Mouse (Mus musculus): ENCODE measurements around the gene Pcmt1. TPM values are rescaled to one million over a fixed set of nuclear protein-coding genes. Genes with fewer than 3 reads are reported as not detected.
"Not testable (repeated sequence)": the region's sequence is repeated elsewhere in the genome, so short reads cannot be mapped to it uniquely, and the experiment has no call there.

Gene Pcmt1
- polyA plus RNA-seq, 1 experiment: 35.5 TPM

- Histone ChIP-seq H3K27me3 (ENCODE audit: control insufficient read depth, insufficient read depth, low read length) (no peaks in the 10 kb centered on the region), H3K27ac (ENCODE audit: control insufficient read depth, insufficient read depth, low read length) (no peak overlapping the region), H3K4me3 (ENCODE audit: control insufficient read depth, insufficient read depth, low read length) (no peak overlapping the region), H3K4me1 (replicated peaks; ENCODE audit: control insufficient read depth, insufficient read depth, low read length) (no peaks in the 10 kb centered on the region), H3K36me3 (ENCODE audit: control insufficient read depth, insufficient read depth, low read length) (no peaks in the 10 kb centered on the region)
- 97% methylated on average over 8 of the region's 8 CpGs for WGBS
- TF ChIP-seq CTCF (IDR thresholded peaks at IDR 0.05; ENCODE audit: borderline replicate concordance, control insufficient read depth, extremely low read depth, insufficient read depth, low read length, poor library complexity) (no peak), POLR2A (IDR thresholded peaks at IDR 0.05; ENCODE audit: control insufficient read depth, extremely low read depth, insufficient read depth, low read length, poor library complexity) (no peak)
- DNase-seq: no peak
Observed at GRCm38 (mm10) chr10:7614834-7615233, 66.1 kb downstream of the Pcmt1 start.

- H3K36me3 ChIP-seq (ENCODE audit: control insufficient read depth, insufficient read depth, low read length); H3K27me3 ChIP-seq (ENCODE audit: control insufficient read depth, insufficient read depth, low read length); H3K4me1 ChIP-seq (replicated peaks; ENCODE audit: control insufficient read depth, insufficient read depth, low read length); H3K27ac ChIP-seq (ENCODE audit: control insufficient read depth, insufficient read depth, low read length); DNase-seq; H3K4me3 ChIP-seq (ENCODE audit: control insufficient read depth, insufficient read depth, low read length): not testable (repeated sequence)
Observed at GRCm38 (mm10) chr10:7612210-7612609, 68.7 kb downstream of the Pcmt1 start.

GRCm38 (mm10) chr10:7611647-7612046 lies 69.3 kb downstream of the Pcmt1 start:
- Histone ChIP-seq H3K4me3 (ENCODE audit: control insufficient read depth, insufficient read depth, low read length) (no peak overlapping the region), H3K4me1 (replicated peaks; ENCODE audit: control insufficient read depth, insufficient read depth, low read length) (no peaks in the 10 kb centered on the region), H3K27me3 (ENCODE audit: control insufficient read depth, insufficient read depth, low read length) (no peaks in the 10 kb centered on the region), H3K36me3 (ENCODE audit: control insufficient read depth, insufficient read depth, low read length) (no peaks in the 10 kb centered on the region), H3K27ac (ENCODE audit: control insufficient read depth, insufficient read depth, low read length) (no peak overlapping the region)
- DNase-seq: no peak
- TF ChIP-seq POLR2A (IDR thresholded peaks at IDR 0.05; ENCODE audit: control insufficient read depth, extremely low read depth, insufficient read depth, low read length, poor library complexity) (no peak), CTCF (IDR thresholded peaks at IDR 0.05; ENCODE audit: borderline replicate concordance, control insufficient read depth, extremely low read depth, insufficient read depth, low read length, poor library complexity) (no peak)
- WGBS: 89% methylated on average over 6 of the region's 6 CpGs

GRCm38 (mm10) chr10:7608611-7609010 lies 72.3 kb downstream of the Pcmt1 start:
- H3K27me3 ChIP-seq (ENCODE audit: control insufficient read depth, insufficient read depth, low read length): no peaks in the 10 kb centered on the region
- TF ChIP-seq CTCF (IDR thresholded peaks at IDR 0.05; ENCODE audit: borderline replicate concordance, control insufficient read depth, extremely low read depth, insufficient read depth, low read length, poor library complexity): no peak
- no peak for TF ChIP-seq POLR2A (IDR thresholded peaks at IDR 0.05; ENCODE audit: control insufficient read depth, extremely low read depth, insufficient read depth, low read length, poor library complexity)
- DNase-seq: no peak
- H3K27ac ChIP-seq (ENCODE audit: control insufficient read depth, insufficient read depth, low read length): no peak overlapping the region
- no peaks in the 10 kb centered on the region for H3K4me1 ChIP-seq (replicated peaks; ENCODE audit: control insufficient read depth, insufficient read depth, low read length)
- H3K36me3 ChIP-seq (ENCODE audit: control insufficient read depth, insufficient read depth, low read length): no peaks in the 10 kb centered on the region
- H3K4me3 ChIP-seq (ENCODE audit: control insufficient read depth, insufficient read depth, low read length): no peak overlapping the region
- WGBS: 97% methylated on average over 17 of the region's 17 CpGs

GRCm38 (mm10) chr10:7606437-7606836 lies 74.5 kb downstream of the Pcmt1 start:
- no peak for TF ChIP-seq CTCF (IDR thresholded peaks at IDR 0.05; ENCODE audit: borderline replicate concordance, control insufficient read depth, extremely low read depth, insufficient read depth, low read length, poor library complexity)
- TF ChIP-seq POLR2A (IDR thresholded peaks at IDR 0.05; ENCODE audit: control insufficient read depth, extremely low read depth, insufficient read depth, low read length, poor library complexity): no peak
- no peak overlapping the region for H3K4me3 ChIP-seq (ENCODE audit: control insufficient read depth, insufficient read depth, low read length)
- DNase-seq: no peak
- H3K36me3 ChIP-seq (ENCODE audit: control insufficient read depth, insufficient read depth, low read length): no peaks in the 10 kb centered on the region
- no peaks in the 10 kb centered on the region for H3K4me1 ChIP-seq (replicated peaks; ENCODE audit: control insufficient read depth, insufficient read depth, low read length)
- H3K27me3 ChIP-seq (ENCODE audit: control insufficient read depth, insufficient read depth, low read length): no peaks in the 10 kb centered on the region
- H3K27ac ChIP-seq (ENCODE audit: control insufficient read depth, insufficient read depth, low read length): no peak overlapping the region
- 89% methylated on average over 2 of the region's 2 CpGs for WGBS

GRCm38 (mm10) chr10:7605168-7605567 lies 75.8 kb downstream of the Pcmt1 start:
- Histone ChIP-seq H3K36me3 (ENCODE audit: control insufficient read depth, insufficient read depth, low read length) (no peaks in the 10 kb centered on the region), H3K27me3 (ENCODE audit: control insufficient read depth, insufficient read depth, low read length) (no peaks in the 10 kb centered on the region), H3K4me3 (ENCODE audit: control insufficient read depth, insufficient read depth, low read length) (no peak overlapping the region), H3K4me1 (replicated peaks; ENCODE audit: control insufficient read depth, insufficient read depth, low read length) (no peaks in the 10 kb centered on the region), H3K27ac (ENCODE audit: control insufficient read depth, insufficient read depth, low read length) (no peak overlapping the region)
- no peak for TF ChIP-seq CTCF (IDR thresholded peaks at IDR 0.05; ENCODE audit: borderline replicate concordance, control insufficient read depth, extremely low read depth, insufficient read depth, low read length, poor library complexity)
- TF ChIP-seq POLR2A (IDR thresholded peaks at IDR 0.05; ENCODE audit: control insufficient read depth, extremely low read depth, insufficient read depth, low read length, poor library complexity): no peak
- 95% methylated on average over 2 of the region's 2 CpGs for WGBS
- DNase-seq: no peak

- DNase-seq: peak; percentile 82
- H3K27me3 ChIP-seq (ENCODE audit: control insufficient read depth, insufficient read depth, low read length): no peaks in the 10 kb centered on the region
- H3K36me3 ChIP-seq (ENCODE audit: control insufficient read depth, insufficient read depth, low read length): no peaks in the 10 kb centered on the region
- TF ChIP-seq CTCF (IDR thresholded peaks at IDR 0.05; ENCODE audit: borderline replicate concordance, control insufficient read depth, extremely low read depth, insufficient read depth, low read length, poor library complexity) (peak; percentile 90), POLR2A (IDR thresholded peaks at IDR 0.05; ENCODE audit: control insufficient read depth, extremely low read depth, insufficient read depth, low read length, poor library complexity) (no peak)
- H3K4me3 ChIP-seq (ENCODE audit: control insufficient read depth, insufficient read depth, low read length): no peak overlapping the region
- H3K4me1 ChIP-seq (replicated peaks; ENCODE audit: control insufficient read depth, insufficient read depth, low read length): no peaks in the 10 kb centered on the region
- WGBS: 10% methylated on average over 6 of the region's 6 CpGs
- no peak overlapping the region for H3K27ac ChIP-seq (ENCODE audit: control insufficient read depth, insufficient read depth, low read length)
Observed at GRCm38 (mm10) chr10:7600647-7601046, 80.3 kb downstream of the Pcmt1 start.

All from thymus, adult 2 months (tissue).